Mouse (Mus musculus) spleen, adult 2 months (tissue): ENCODE measurements around the gene Atoh8.

ENCODE experiments used
- CTCF ChIP-seq: fragments of 200-500 bp; IDR thresholded peaks from 2 replicates; pipeline ENCODE4 v1.5.1; 2011; ENCODE audit warnings: mild to moderate bottlenecking, inconsistent platforms; ENCODE audit not compliant: insufficient read depth, insufficient read length, insufficient replicate concordance; ENCODE audit errors: extremely low read depth
- POLR2A ChIP-seq: fragments of 200-500 bp; IDR thresholded peaks from 2 replicates; pipeline ENCODE4 v1.6.1; 2011; ENCODE audit warnings: low read depth, low read length, inconsistent platforms

DNA sequence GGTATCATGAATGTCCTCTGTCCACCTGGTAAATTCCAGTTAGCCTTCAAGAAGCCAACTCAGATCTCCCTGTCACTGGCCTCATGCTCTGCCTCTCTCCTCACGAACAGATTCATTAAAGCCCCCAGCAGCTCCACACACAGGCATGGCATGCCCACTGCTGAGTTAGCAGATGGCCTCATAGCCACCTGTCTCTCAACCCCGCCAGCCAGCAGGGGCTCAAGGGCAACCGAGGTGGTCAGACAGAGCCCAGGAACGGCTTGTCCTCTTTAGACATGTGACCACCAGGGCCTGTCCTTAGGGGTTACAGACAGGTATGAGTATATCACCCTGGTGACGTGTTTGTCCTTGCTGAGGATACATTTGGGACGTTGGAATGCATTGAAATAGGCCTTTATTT lies 19.9 kb upstream of the Atoh8 start:
- TF ChIP-seq CTCF: no peak
- TF ChIP-seq POLR2A: no peak
